Mouse (Mus musculus) liver, embryonic 14.5 days (tissue): Measurements from ENCODE around the gene Pik3cd. TPM values are rescaled to one million over a fixed set of nuclear protein-coding genes. Genes with fewer than 3 reads are reported as not detected.

Source experiments
- ATAC-seq: fragments of 200-750 bp; cut with Nextera tagmentation; 2 replicates; pipeline ENCODE4 v1.8.0; 2017; ENCODE audit warnings: moderate number of reproducible peaks, mild to moderate bottlenecking, moderate library complexity; ENCODE audit not compliant: insufficient read depth
- DNase-seq, 3 experiments: peaks; one replicate each; pipeline ENCODE4 v3.0.0-alpha.2; 2012 to 2013; ENCODE audit warnings: low read depth in 3 of 3, low spot score in 3 of 3
- H3K27ac ChIP-seq: fragments of 300-500 bp; sonication (generic); 2 replicates; pipeline ENCODE4 v1.5.1; 2014; ENCODE audit warnings: moderate library complexity, mild to moderate bottlenecking, control low read depth, inconsistent platforms
- H3K27me3 ChIP-seq: fragments of 300-500 bp; sonication (generic); 2 replicates; pipeline ENCODE4 v1.6.1; 2014; ENCODE audit warnings: mild to moderate bottlenecking, low read length, moderate library complexity; ENCODE audit not compliant: control insufficient read depth, insufficient read depth
- H3K36me3 ChIP-seq: fragments of 300-500 bp; sonication (generic); replicated peaks from 2 replicates; pipeline ENCODE4 v1.6.1; 2014; ENCODE audit warnings: low read depth; ENCODE audit not compliant: control insufficient read depth, insufficient read depth
- H3K4me1 ChIP-seq, 2 experiments: fragments of 200-500 bp in 1 of 2; fragments of 300-500 bp in 1 of 2; sonication (generic) in 1 of 2; replicated peaks; 2 replicates each; pipeline ENCODE4 v1.6.1; 2012 to 2014; ENCODE audit warnings: antibody characterized with exemption in 1 of 2, inconsistent platforms in 1 of 2, low read length in 1 of 2; ENCODE audit not compliant: control insufficient read depth in 2 of 2, insufficient read depth in 2 of 2
- H3K4me2 ChIP-seq: fragments of 300-500 bp; sonication (generic); 2 replicates; pipeline ENCODE4 v1.6.1; 2014; ENCODE audit warnings: low read depth, mild to moderate bottlenecking, control low read depth, moderate library complexity
- H3K4me3 ChIP-seq, 2 experiments: fragments of 200-500 bp in 1 of 2; fragments of 300-500 bp in 1 of 2; sonication (generic) in 1 of 2; 2 replicates each; pipeline ENCODE4 v1.5.1; 2012 to 2014; ENCODE audit warnings: low read depth in 2 of 2, low read length in 2 of 2, mild to moderate bottlenecking in 2 of 2, control low read depth in 1 of 2, inconsistent platforms in 1 of 2, moderate library complexity in 1 of 2; ENCODE audit not compliant: insufficient read depth in 1 of 2
- H3K9ac ChIP-seq: fragments of 300-500 bp; sonication (generic); replicated peaks from 2 replicates; pipeline ENCODE4 v1.6.1; 2014; ENCODE audit warnings: mild to moderate bottlenecking, control low read depth, moderate library complexity
- H3K9me3 ChIP-seq: fragments of 300-500 bp; sonication (generic); 2 replicates; pipeline ENCODE4 v1.6.1; 2016; ENCODE audit warnings: low read length, mixed read lengths; ENCODE audit not compliant: control insufficient read depth
- CTCF ChIP-seq: IDR thresholded peaks from 2 replicates; pipeline ENCODE4 v1.5.1; 2016; ENCODE audit warnings: antibody characterized with exemption, low read depth, control low read depth
- EP300 ChIP-seq: IDR thresholded peaks from 2 replicates; pipeline ENCODE4 v1.6.1; 2016; ENCODE audit warnings: antibody characterized with exemption, low read depth
- WGBS: fragments of 180-500 bp; shearing (Covaris S2); extraction: QIAGEN DNeasy Blood & Tissue Kit; methylation state at CpG from one replicate; pipeline ENCODE4 v1.1.7; 2014; ENCODE audit not compliant: insufficient replicate concordance; 5-methylcytosine and 5-hydroxymethylcytosine counted together
- polyA plus RNA-seq, 2 experiments: library from polyadenylated mRNA; depleted of rRNA in 1 of 2; stranded (reverse) in 1 of 2; unstranded in 1 of 2; fragments of >200 nt; fragmentation: Nextera tagmentation in 1 of 2; extraction: Ambion mirVana in 1 of 2; gene quantifications; 2 replicates each; pipeline versions ENCODE4 v1.2.1 to v1.2.3; 2012 to 2014

Pik3cd gene
- polyA plus RNA-seq, 2 experiments, result 3.9 to 4.3 TPM

DNA sequence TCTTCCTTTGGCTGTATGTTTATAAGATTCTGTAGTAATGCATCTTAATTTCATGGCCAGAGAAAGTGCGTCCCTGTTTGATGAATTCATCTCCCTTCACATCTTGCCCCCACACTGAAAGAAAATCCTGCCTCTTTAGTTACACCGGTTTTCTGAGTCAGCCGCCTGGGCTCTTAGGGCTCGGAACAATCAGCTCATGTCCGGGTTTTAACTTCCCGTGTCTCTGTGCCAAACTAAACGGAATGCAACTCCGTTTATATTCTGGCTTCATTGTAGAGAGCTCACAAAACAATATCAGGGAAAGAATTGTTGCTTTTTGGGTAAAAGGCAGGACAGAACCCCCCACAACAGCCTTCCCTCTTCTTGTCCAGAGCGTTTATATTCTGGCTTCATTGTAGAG, 73.6 kb downstream of the Pik3cd start:
- Histone ChIP-seq H3K9ac (no peak overlapping the region), H3K9me3 (no peaks in the 10 kb centered on the region), H3K4me1 (peaks cover 14 to 15% of the 10 kb centered on the region in 2 experiments), H3K27ac (no peak overlapping the region), H3K4me3 (no peak overlapping the region), H3K36me3 (no peaks in the 10 kb centered on the region), H3K27me3 (no peaks in the 10 kb centered on the region), H3K4me2 (no peak overlapping the region)
- ATAC-seq (no peak), DNase-seq (no peak)
- TF ChIP-seq CTCF, result no peak
- TF ChIP-seq EP300, result no peak
- WGBS, result 75% methylated on average over 9 of the region's 9 CpGs

DNA sequence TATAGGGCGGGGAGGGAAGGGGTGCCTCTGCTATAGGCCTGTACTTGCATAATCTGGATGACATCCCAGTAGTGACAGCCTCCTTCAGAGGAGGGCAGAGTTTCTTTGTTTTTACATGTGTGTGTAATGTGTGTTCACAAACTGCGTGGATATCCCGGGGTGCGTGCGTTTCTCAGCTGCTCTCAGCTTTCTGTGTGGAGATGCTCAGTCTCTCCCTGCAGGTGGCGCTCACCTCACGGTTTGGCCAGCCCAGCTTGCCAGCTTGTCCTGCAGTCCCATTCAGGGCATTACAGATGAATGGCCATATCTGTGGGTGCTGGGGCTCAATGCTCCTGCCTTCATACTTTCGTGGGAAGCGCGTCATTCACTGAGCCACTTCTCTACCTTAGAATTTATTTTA, 74.0 kb downstream of the Pik3cd start:
- WGBS, result 52% methylated on average over 10 of the region's 10 CpGs
- no peak overlapping the region for H3K4me2 ChIP-seq
- no peaks in the 10 kb centered on the region for H3K36me3 ChIP-seq
- H3K4me3 ChIP-seq, result no peak overlapping the region
- TF ChIP-seq CTCF, result peak; percentile 91
- no peak for TF ChIP-seq EP300
- no peak overlapping the region for H3K9ac ChIP-seq
- peaks cover 10 to 11% of the 10 kb centered on the region in 2 experiments for H3K4me1 ChIP-seq
- ATAC-seq (no peak), DNase-seq (peak in 1 of 3 experiments; percentile 28)
- no peak overlapping the region for H3K27ac ChIP-seq
- H3K27me3 ChIP-seq, result no peaks in the 10 kb centered on the region
- no peaks in the 10 kb centered on the region for H3K9me3 ChIP-seq

DNA sequence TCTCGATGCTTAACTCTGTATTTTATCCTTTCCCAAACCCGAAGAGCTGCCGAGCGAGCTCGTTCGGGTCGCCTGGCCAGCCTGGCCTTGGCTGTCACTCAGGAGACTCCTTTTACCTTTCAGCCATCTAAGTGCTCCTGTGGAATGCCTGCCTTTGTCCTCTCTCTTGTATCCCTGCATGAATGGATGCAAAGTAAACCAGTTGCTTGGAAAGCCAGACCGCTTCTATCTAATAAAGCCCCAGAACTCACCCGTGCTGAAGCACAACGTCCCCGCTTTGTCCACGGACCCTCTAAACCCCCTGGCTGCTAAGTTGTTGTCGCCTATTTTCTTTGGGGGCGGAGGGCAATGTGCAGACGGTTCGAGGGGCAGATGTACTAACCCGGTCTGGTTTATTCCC, 75.6 kb downstream of the Pik3cd start:
- Histone ChIP-seq H3K9ac (no peak overlapping the region), H3K4me3 (no peak overlapping the region), H3K27me3 (no peaks in the 10 kb centered on the region), H3K36me3 (no peaks in the 10 kb centered on the region), H3K9me3 (no peaks in the 10 kb centered on the region), H3K27ac (no peak overlapping the region), H3K4me2 (no peak overlapping the region), H3K4me1 (no peaks in the 10 kb centered on the region)
- 75% methylated on average over 17 of the region's 17 CpGs for WGBS
- ATAC-seq (no peak), DNase-seq (no peak)
- no peak for TF ChIP-seq CTCF
- no peak for TF ChIP-seq EP300

DNA sequence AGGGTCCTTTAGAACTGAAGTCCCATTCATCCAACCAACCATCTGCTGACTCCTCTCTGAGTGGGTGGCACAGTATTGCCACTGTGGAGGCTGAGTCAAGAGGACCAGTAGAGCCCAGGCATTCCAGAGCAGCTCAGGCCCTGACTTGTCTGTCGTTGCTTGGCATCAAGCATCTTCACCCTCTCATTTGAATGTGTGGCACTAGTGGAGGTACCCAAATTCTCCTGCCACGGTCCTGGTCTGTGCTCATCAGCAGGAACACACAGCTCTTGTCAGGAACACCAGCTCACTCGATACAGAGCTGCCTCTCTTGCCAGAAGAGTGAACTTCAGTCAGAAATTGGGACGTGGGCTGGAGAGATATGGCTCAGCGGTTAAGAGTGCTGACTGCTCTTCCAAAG, 78.7 kb downstream of the Pik3cd start:
- 54% methylated on average over 5 of the region's 5 CpGs for WGBS
- no peaks in the 10 kb centered on the region for H3K27me3 ChIP-seq
- ATAC-seq (no peak), DNase-seq (no peak)
- no peaks in the 10 kb centered on the region for H3K4me1 ChIP-seq
- H3K36me3 ChIP-seq, result no peaks in the 10 kb centered on the region
- no peaks in the 10 kb centered on the region for H3K9me3 ChIP-seq
- no peak overlapping the region for H3K9ac ChIP-seq
- H3K27ac ChIP-seq, result no peak overlapping the region
- H3K4me3 ChIP-seq, result no peak overlapping the region
- H3K4me2 ChIP-seq, result no peak overlapping the region
- no peak for TF ChIP-seq EP300
- no peak for TF ChIP-seq CTCF

DNA sequence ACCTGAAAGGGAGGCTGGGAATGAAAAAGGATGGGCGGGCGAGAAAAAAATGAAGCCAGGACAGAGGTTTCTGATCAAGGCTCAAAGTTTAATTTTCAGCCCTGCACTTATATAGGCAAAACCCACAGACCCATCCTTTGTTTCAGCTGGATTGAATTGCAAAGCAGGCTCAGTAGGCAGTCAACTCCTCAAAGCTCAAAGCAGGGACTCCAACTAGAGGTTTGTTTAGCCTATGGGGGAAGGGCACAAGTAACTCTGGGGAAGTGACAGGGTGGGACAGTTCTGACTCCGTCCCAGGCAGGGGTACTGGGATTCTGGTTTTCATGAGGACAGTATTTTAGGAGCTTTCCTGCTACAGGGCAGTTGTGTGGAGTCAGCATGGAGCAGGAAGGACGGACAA, 81.1 kb downstream of the Pik3cd start:
- 49% methylated on average over 4 of the region's 4 CpGs for WGBS
- ATAC-seq (no peak), DNase-seq (no peak)
- H3K4me1 ChIP-seq, result no peaks in the 10 kb centered on the region
- no peak overlapping the region for H3K9ac ChIP-seq
- no peak overlapping the region for H3K27ac ChIP-seq
- H3K27me3 ChIP-seq, result no peaks in the 10 kb centered on the region
- no peak overlapping the region for H3K4me2 ChIP-seq
- H3K9me3 ChIP-seq, result no peaks in the 10 kb centered on the region
- H3K4me3 ChIP-seq, result no peak overlapping the region
- H3K36me3 ChIP-seq, result no peaks in the 10 kb centered on the region
- TF ChIP-seq CTCF (no peak), EP300 (no peak)
